Mouse (Mus musculus) brain, embryonic 14.5 days (tissue): Measurements from ENCODE around the gene Bcat2.

Experiments
- CTCF ChIP-seq: fragments of 200-500 bp; IDR thresholded peaks from 2 replicates; pipeline ENCODE4 v1.5.1; 2012; ENCODE audit warnings: inconsistent platforms, mild to moderate bottlenecking, moderate library complexity, borderline replicate concordance; ENCODE audit not compliant: insufficient read depth, insufficient read length; ENCODE audit errors: extremely low read depth
- POLR2A ChIP-seq: fragments of 200-500 bp; IDR thresholded peaks from 2 replicates; pipeline ENCODE4 v1.6.1; 2012; ENCODE audit warnings: mild to moderate bottlenecking, inconsistent platforms, borderline replicate concordance; ENCODE audit not compliant: poor library complexity, insufficient read depth, insufficient read length, severe bottlenecking; ENCODE audit errors: extremely low read depth

GRCm38 (mm10) chr7:45623507-45623906 is 53.6 kb downstream of the Bcat2 start:
- TF ChIP-seq CTCF: no peak
- TF ChIP-seq POLR2A: no peak
